Mouse (Mus musculus) monocyte, adult 5-6 weeks (primary cell): ENCODE measurements around the gene Flywch1. TPM values are rescaled to one million over a fixed set of nuclear protein-coding genes. Genes with fewer than 3 reads are reported as not detected.

Source experiments
- ATAC-seq: fragments of 153-309, 156-312 bp; replicated peaks from 2 replicates; pipeline ENCODE4 v1.8.0; 2017; ENCODE audit warnings: mild to moderate bottlenecking; ENCODE audit not compliant: low TSS enrichment, insufficient number of reproducible peaks, severe bottlenecking, poor library complexity, low FRiP score
- total RNA-seq: library from RNA; stranded (forward); fragments of 200-1000, 200-491, 200-594 nt; gene quantifications from 3 replicates; pipeline ENCODE4 v1.2.3, GENCODE M21; 2017

Flywch1 gene
- total RNA-seq = 7.0 to 19.0 TPM (median 8.6 TPM) in 3 replicates

GRCm38 (mm10) chr17:23771284-23772218 is at the start of gene Flywch1:
Gene Flywch1 (minus strand): TSS chr17:23771602.
- ATAC-seq = peak; percentile 97

DNA sequence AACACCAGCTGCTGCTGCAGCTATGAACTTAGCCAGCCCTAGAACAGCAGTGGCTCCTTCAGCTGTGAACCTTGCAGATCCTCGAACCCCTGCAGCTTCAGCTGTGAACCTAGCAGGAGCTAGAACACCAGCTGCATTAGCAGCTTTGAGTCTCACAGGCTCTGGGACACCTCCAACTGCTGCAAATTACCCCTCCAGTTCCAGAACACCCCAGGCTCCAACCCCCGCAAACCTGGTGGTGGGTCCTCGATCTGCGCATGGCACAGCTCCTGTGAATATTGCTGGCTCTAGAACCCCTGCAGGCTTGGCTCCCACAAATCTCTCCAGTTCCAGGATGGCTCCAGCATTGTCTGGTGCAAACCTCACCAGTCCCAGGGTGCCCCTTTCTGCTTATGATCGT is 49.3 kb upstream of the Flywch1 start:
- ATAC-seq = no peak

DNA sequence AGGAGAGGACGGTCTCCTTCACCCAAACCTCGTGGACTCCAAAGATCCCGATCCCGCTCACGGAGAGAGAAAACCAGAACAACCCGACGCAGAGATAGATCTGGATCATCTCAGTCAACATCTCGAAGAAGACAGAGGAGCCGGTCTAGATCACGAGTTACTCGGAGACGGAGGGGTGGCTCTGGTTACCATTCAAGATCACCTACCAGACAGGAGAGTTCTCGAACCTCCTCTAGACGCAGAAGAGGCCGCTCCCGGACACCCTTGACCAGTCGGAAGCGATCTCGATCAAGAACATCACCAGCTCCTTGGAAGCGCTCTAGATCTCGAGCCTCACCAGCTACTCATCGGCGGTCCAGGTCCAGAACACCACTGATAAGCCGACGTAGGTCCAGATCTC is 47.8 kb upstream of the Flywch1 start:
- ATAC-seq = no peak

DNA sequence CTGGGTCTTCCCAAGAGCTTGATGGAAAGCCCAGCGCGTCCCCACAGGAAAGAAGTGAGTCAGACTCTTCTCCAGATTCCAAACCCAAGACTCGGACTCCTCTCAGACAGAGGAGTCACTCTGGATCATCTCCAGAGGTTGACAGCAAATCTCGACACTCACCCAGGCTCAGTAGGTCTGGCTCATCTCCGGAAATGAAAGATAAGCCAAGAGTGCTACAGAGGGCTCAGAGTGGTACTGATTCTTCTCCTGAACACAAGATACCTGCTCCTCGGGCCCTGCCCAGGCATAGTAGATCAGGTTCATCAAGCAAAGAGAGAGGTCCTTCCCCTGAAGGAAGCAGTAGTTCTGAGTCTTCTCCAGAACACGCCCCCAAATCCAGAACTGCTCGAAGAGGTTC is 47.2 kb upstream of the Flywch1 start:
- ATAC-seq = no peak

- no peak for ATAC-seq
These were observed 44.2 kb upstream of the Flywch1 start for GRCm38 (mm10) chr17:23815641-23816040.

DNA sequence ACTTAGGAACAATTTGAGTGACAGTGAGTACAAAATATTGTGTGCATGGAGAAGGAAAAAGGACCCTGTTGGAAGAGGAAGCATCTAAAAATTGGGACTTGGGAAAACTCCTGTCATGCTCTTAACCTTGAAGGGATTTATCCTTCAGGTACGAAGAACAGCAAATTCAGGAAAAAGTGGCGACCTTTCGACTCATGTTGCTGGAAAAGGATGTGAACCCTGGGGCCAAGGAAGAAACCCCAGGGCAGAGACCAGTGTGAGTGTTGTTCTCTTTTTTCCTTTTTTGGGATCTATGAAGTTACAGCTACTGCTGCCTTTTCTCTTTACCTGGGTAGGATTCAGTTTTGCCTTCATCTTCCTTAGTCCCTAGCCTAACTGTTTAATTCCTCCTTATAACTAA is 36.5 kb upstream of the Flywch1 start:
- ATAC-seq = no peak

DNA sequence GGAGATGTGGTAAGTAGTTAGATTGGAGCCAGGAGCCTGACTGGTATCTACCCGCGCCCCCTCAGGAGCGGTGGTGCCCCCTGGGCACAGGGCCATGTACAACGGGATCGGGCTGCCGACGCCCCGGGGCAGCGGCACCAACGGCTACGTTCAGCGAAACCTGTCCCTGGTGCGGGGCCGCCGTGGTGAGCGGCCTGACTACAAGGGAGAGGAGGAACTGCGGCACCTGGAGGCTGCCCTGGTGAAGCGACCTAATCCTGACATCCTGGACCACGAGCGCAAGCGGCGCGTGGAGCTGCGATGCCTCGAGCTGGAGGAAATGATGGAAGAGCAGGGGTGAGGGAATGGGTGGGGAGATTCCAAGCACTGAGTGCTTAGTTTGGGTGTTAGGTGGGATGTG is 35.5 kb upstream of the Flywch1 start:
- no peak for ATAC-seq

DNA sequence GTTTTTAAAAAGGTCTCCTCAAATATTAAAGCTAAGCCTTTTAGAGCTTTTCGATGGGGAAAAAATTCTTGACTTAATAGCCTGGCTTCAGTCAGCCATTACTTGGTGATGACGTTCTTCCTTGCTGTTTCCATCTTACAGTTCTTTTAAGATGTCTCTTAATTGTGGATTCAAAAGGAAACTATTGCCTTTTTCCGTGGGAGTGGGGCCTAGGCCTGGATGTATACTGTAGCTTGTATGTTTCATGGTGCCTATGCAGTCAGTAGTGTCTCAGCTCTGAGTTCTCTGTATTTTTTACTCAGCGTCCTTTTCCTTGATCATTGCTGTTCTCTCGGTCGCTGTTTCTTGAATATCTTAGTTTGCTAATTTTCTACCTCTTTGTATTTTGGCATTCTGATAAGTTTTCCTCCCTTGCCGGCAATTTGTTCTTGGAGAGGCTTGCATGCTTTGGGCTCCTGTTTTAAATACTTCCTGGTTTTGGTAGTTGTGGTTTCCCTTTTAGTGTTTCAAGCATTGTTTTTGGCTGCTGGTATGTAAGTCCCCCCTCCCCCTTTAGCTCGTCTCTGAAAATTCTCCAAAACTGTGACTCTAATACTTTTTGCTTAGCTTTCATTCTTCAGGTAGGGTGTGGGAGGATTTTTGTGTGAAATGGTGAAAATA is 33.2 kb upstream of the Flywch1 start:
- ATAC-seq = no peak

- ATAC-seq = peak; percentile 24
These were observed 32.1 kb upstream of the Flywch1 start for GRCm38 (mm10) chr17:23803366-23804041.

DNA sequence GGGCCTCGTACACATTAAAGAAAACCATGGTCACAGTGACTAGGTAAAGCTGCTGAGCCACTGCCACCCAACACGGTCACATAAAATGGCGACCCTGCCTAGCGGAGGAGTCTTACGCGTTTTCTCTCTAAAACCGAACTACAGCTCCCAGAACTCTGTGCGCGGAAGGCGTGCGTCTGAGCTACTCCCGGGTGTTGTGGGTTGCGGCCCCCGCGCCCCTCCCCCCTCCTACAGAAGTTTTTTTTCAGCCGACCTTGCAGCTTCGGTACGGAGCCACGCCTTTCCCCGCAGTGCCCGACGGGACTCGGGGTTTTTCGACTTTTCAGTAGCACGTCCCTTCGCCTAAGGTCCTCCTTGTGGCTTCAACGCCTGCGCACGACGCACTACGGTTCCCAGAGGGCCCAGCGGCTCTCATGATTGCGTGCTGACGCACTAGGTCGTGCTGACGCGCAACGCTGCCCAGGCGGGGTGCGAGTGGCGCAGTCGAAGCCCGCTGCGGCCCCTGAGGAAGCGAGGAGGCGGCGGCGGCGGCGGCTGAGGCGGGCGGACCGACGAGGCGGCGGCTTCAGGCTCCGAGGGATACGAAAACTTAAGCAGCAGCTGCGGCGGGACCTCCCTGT is 31.5 kb upstream of the Flywch1 start:
- ATAC-seq = peak; percentile 97

DNA sequence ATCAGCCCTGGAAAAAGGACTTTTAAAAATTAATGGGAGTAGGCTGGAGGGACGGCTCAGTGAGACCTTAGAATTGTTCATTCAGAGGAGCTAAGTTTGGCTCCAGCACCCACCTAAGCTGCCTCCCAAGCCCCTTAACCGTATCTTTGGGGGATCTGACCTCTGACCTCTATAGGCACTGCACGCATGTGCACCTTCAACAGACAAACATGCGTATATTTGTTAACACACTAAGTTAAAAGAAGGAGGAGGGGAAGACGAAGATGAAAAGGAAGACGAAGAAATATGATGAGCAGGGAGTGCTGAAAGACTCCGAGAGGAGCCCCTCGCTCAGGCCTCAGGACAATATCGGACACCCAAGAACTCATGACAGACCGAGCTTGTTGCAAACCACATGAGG is 30.2 kb upstream of the Flywch1 start:
- no peak for ATAC-seq

DNA sequence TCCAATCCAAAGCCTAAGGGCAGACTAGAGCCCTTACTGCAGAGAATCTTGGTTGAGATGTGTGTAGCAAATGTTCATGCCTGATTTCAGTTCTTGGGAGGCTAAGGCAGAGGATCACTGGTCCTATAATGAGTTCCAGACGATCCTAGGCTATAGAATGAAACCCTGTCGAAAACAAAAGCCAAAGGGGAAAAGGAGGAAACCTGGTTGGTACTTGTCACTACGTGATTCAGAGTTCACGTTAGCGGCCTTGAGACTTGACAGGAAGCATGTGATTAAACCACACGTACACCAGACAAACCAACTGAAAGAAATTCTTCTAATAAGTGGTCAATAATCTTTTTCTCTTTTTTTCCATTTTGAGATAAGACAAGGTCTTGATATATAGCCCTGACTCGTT is 25.9 kb upstream of the Flywch1 start:
- ATAC-seq = no peak

DNA sequence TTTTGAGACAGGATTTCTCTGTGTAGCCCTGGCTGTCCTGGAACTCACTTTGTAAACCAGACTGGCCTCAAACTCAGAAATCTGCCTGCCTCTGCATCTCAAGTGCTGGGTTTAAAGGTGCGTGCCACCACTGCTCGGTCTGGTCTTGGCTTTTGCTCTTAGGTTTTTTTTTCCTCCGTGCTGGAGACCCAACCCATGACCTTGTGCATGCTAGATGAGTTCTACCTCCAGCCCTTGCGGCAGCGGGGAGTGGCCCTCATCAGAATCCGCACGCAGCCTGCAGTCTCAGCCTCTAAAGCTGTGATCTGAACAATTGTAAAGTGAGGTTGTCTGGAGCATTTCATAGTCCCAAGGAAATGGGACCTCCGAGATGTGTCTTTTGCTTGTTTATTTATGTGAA is 23.9 kb upstream of the Flywch1 start:
- ATAC-seq = no peak

- ATAC-seq = no peak
These were observed 19.6 kb upstream of the Flywch1 start for GRCm38 (mm10) chr17:23791079-23791357.

DNA sequence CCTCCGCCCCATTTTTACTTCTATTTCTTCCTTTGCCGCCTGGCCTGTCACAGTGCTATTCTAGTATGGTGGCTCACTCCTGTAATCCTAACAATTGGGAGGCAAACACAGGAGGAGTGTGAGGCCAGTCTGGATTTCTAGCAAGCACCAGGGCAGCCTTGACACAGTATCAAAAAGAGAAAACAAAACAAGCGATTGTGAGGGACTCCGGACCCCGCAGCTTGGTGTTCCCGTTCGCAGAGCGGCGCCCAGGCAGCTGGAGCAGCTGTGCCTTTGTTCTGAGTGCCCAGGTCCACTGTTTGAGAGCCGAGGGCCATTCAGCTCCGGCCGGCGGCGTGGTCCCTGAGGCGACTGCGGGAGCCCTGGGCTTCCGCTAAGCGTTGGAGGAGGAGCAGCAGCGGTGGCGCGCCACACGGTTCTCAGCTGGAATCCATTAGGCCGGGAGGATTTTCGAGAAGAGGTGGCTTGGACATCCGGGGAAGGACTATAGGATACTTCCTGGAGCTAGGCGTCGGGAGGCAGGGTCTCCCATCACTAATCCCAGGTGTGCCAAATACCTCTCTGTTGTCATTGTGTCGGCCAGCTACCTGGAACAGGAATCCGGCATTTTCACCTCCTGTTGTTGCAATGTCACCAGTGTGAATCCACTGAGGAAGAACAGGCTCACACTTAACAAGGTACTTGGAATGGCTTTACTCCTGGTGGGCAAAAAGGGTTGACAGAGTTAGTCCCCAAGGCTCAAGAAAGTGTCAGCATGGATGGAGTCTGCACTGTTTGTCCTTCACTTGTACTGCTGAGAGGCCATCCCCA is 19.1 kb upstream of the Flywch1 start, which contains the start of gene Srrm2:
Gene Srrm2 (plus strand): TSS at position 264 of the 810 bp plus-strand sequence.
- ATAC-seq = peak; percentile 54

GRCm38 (mm10) chr17:23789749-23790268 is 18.4 kb upstream of the Flywch1 start:
- ATAC-seq = no peak

GRCm38 (mm10) chr17:23788973-23789372 is 17.6 kb upstream of the Flywch1 start:
- ATAC-seq = no peak

DNA sequence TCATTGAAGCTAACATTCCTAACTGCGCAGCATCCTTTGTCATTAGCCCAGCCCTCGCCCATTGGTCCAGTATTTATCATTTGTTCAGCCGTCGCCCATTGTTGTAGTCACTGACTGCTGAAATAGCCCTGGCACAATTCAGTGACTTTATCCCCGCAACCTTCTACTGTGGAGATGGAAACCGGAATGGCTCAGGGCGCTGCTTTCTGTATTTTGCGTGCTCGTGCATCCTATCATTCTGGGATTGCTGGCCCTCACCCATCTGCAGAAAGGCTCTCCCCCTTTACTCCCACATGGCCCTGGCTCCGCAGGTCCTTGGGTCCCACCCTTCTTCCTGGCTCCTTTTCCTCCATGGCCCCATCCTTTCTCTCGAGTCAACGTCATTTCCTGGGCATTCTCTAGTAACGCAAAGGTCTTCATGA is 15.1 kb upstream of the Flywch1 start:
- no peak for ATAC-seq
